Mouse (Mus musculus) forebrain, embryonic 11.5 days (tissue): ENCODE measurements at regions not wholly inside any gene's neighbourhood (a gene's known extent, or its start where the extent isn't known, plus 50 kb on each side); places are given as distances from the start of the nearest gene placed in this dataset.

Experiments used
- ATAC-seq: fragments of 200-750 bp; cut with Nextera tagmentation; replicated peaks from 2 replicates; pipeline ENCODE4 v1.8.0; 2017; ENCODE audit warnings: moderate TSS enrichment; ENCODE audit not compliant: low FRiP score
- DNase-seq: peaks from one replicate; pipeline ENCODE4 v3.0.0-alpha.2; 2017; ENCODE audit warnings: low spot score
- H3K27ac ChIP-seq: fragments of 300-500 bp; sonication (generic); 2 replicates; pipeline ENCODE4 v1.5.1; 2014; ENCODE audit warnings: low read depth, low read length
- H3K27me3 ChIP-seq: fragments of 300-500 bp; sonication (generic); 2 replicates; pipeline ENCODE4 v1.6.1; 2014; ENCODE audit warnings: mild to moderate bottlenecking, low read length, mixed read lengths; ENCODE audit not compliant: control insufficient read depth, insufficient read depth
- H3K36me3 ChIP-seq: fragments of 300-500 bp; sonication (generic); 2 replicates; pipeline ENCODE4 v1.6.1; 2014; ENCODE audit warnings: mild to moderate bottlenecking, low read length, moderate library complexity, mixed read lengths; ENCODE audit not compliant: control insufficient read depth, insufficient read depth
- H3K4me1 ChIP-seq: fragments of 300-500 bp; sonication (generic); replicated peaks from 2 replicates; pipeline ENCODE4 v1.6.1; 2014; ENCODE audit warnings: low read length, mixed read lengths; ENCODE audit not compliant: control insufficient read depth, insufficient read depth
- H3K4me2 ChIP-seq: fragments of 300-500 bp; sonication (generic); 2 replicates; pipeline ENCODE4 v1.6.1; 2014; ENCODE audit warnings: low read depth, mild to moderate bottlenecking, low read length, moderate library complexity, mixed read lengths; ENCODE audit not compliant: severe bottlenecking
- H3K4me3 ChIP-seq: fragments of 300-500 bp; sonication (generic); 2 replicates; pipeline ENCODE4 v1.5.1; 2014; ENCODE audit warnings: low read depth, low read length
- H3K9ac ChIP-seq: fragments of 300-500 bp; sonication (generic); 2 replicates; pipeline ENCODE4 v1.6.1; 2014; ENCODE audit warnings: low read length
- H3K9me3 ChIP-seq: fragments of 300-500 bp; sonication (generic); 2 replicates; pipeline ENCODE4 v1.6.1; 2016; ENCODE audit warnings: low read length, mixed read lengths; ENCODE audit not compliant: control insufficient read depth
- WGBS: fragments of 180-500 bp; shearing (Covaris S2); extraction: QIAGEN DNeasy Blood & Tissue Kit; methylation state at CpG from one replicate; pipeline ENCODE4 v1.1.7; 2014; 5-methylcytosine and 5-hydroxymethylcytosine counted together

GRCm38 (mm10) chr1:69429632-69430031 is 257.4 kb downstream of the Ikzf2 start:
- Histone ChIP-seq H3K27me3 (no peaks in the 10 kb centered on the region), H3K4me2 (no peak overlapping the region), H3K9ac (no peak overlapping the region), H3K27ac (no peak overlapping the region), H3K36me3 (no peaks in the 10 kb centered on the region), H3K9me3 (no peaks in the 10 kb centered on the region), H3K4me3 (no peak overlapping the region), H3K4me1 (no peaks in the 10 kb centered on the region; the same call in 1 of the 2 replicates)
- WGBS, result 43% methylated on average over 5 of the region's 5 CpGs
- DNase-seq, result no peak
- ATAC-seq, result 0 out of 2 replicates have a peak, but pooled peaks have one; percentile 21

DNA sequence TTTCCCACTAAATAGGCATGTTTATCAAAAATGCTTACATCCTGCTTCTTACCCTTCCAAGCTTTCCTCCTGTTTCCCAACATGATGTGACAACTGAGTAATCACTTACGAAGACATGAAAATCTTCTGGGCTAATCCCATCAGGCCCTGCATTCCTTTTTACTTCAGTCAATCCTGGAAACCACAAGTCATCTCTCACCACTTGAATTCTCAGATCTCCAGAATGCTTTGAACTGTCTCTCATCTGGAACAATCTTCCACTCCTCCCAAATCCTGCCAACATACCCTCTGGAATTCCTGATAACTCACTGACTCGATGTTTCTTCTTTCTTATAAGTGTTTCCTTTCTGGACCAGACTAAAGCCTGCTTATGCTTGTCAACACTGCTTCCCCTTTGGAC is 289.4 kb downstream of the Ikzf2 start:
- WGBS, result 88% methylated on average over 2 of the region's 2 CpGs
- Histone ChIP-seq H3K36me3 (no peaks in the 10 kb centered on the region), H3K4me1 (no peaks in the 10 kb centered on the region), H3K27me3 (no peaks in the 10 kb centered on the region), H3K4me3 (no peak overlapping the region), H3K9me3 (peaks cover 6% of the 10 kb centered on the region), H3K9ac (no peak overlapping the region), H3K27ac (no peak overlapping the region), H3K4me2 (no peak overlapping the region)
- ATAC-seq, result no peak
- DNase-seq, result no peak

GRCm38 (mm10) chr1:69382374-69382773 is 274.5 kb upstream of the Erbb4 start:
- H3K4me2 ChIP-seq, result no peak overlapping the region
- no peak overlapping the region for H3K9ac ChIP-seq
- 91% methylated on average over 1 of the region's 1 CpGs for WGBS
- DNase-seq (no peak), ATAC-seq (no peak)
- H3K9me3 ChIP-seq, result peaks cover 1% of the 10 kb centered on the region; the same call in 1 of the 2 replicates
- H3K27ac ChIP-seq, result no peak overlapping the region
- no peaks in the 10 kb centered on the region for H3K4me1 ChIP-seq
- no peaks in the 10 kb centered on the region for H3K27me3 ChIP-seq
- no peak overlapping the region for H3K4me3 ChIP-seq
- no peaks in the 10 kb centered on the region for H3K36me3 ChIP-seq

- Histone ChIP-seq H3K27ac (no peak overlapping the region), H3K4me2 (no peak overlapping the region), H3K9ac (no peak overlapping the region), H3K36me3 (no peaks in the 10 kb centered on the region), H3K9me3 (peaks cover 7% of the 10 kb centered on the region; the same call in 1 of the 2 replicates), H3K4me3 (no peak overlapping the region), H3K4me1 (no peaks in the 10 kb centered on the region), H3K27me3 (no peaks in the 10 kb centered on the region)
- DNase-seq (no peak), ATAC-seq (no peak)
- 89% methylated on average over 7 of the region's 7 CpGs for WGBS
Measured at GRCm38 (mm10) chr1:69379741-69380140, 271.9 kb upstream of the Erbb4 start.

- no peaks in the 10 kb centered on the region for H3K4me1 ChIP-seq
- no peak overlapping the region for H3K4me3 ChIP-seq
- H3K9me3 ChIP-seq, result peaks cover 7% of the 10 kb centered on the region; the same call in 1 of the 2 replicates
- no peaks in the 10 kb centered on the region for H3K36me3 ChIP-seq
- no peak overlapping the region for H3K9ac ChIP-seq
- H3K4me2 ChIP-seq, result no peak overlapping the region
- DNase-seq (no peak), ATAC-seq (no peak)
- H3K27me3 ChIP-seq, result no peaks in the 10 kb centered on the region
- WGBS, result 95% methylated on average over 46 of the region's 46 CpGs
- H3K27ac ChIP-seq, result no peak overlapping the region
Measured at GRCm38 (mm10) chr1:69376923-69377706, 269.3 kb upstream of the Erbb4 start.

- Histone ChIP-seq H3K9ac (no peak overlapping the region), H3K9me3 (peaks cover 7% of the 10 kb centered on the region; the same call in 1 of the 2 replicates), H3K4me2 (no peak overlapping the region), H3K27me3 (no peaks in the 10 kb centered on the region), H3K36me3 (no peaks in the 10 kb centered on the region), H3K27ac (no peak overlapping the region), H3K4me1 (no peaks in the 10 kb centered on the region), H3K4me3 (no peak overlapping the region)
- no peak for DNase-seq
- 61% methylated on average over 1 of the region's 1 CpGs for WGBS
- no peak for ATAC-seq
Measured at GRCm38 (mm10) chr1:69375246-69375645, 267.4 kb upstream of the Erbb4 start.

DNA sequence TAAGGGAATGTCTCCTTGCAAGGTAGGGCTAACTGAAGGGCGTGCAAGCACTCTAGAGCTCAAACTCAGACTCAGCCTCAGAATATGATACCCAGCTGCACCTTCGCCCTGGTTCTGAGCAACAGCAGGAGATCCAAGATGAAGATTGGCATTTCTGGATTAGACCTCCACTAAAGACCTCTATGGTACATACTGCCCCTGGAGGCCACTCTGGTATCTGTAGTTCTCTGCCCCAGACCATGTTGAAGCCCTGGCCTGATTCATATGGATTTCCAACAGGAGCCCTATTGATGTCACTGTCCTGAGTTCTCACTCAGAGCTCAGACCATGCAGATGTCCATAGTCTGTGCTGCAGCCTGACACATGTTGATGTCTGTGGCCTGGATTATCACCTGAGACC is 262.2 kb upstream of the Erbb4 start:
- no peaks in the 10 kb centered on the region for H3K27me3 ChIP-seq
- H3K4me2 ChIP-seq, result no peak overlapping the region
- H3K9me3 ChIP-seq, result no peaks in the 10 kb centered on the region
- 87% methylated on average over 2 of the region's 2 CpGs for WGBS
- H3K36me3 ChIP-seq, result no peaks in the 10 kb centered on the region
- DNase-seq, result no peak
- no peak overlapping the region for H3K27ac ChIP-seq
- H3K9ac ChIP-seq, result no peak overlapping the region
- no peaks in the 10 kb centered on the region for H3K4me1 ChIP-seq
- ATAC-seq, result no peak
- H3K4me3 ChIP-seq, result no peak overlapping the region

DNA sequence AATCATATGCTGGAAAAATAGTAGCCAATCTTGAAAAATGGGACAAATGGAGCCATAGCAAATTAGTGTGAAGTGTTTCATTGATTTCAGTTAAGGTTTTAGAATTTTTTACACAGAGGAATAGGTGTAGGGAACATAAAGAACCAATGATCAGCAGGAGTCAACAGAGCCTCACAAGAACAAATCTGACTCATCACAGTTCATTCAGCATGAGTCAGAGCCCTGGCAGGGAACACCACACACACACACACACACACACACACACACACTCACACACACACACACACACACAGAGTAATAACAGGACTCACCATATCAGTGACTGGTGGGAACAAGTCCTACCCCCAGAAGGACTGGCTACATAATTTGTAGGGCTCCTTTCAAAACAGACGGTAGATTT is 259.7 kb upstream of the Erbb4 start:
- H3K27ac ChIP-seq, result no peak overlapping the region
- H3K4me3 ChIP-seq, result no peak overlapping the region
- no peaks in the 10 kb centered on the region for H3K9me3 ChIP-seq
- WGBS, result 88% methylated on average over 1 of the region's 1 CpGs
- no peaks in the 10 kb centered on the region for H3K36me3 ChIP-seq
- no peak overlapping the region for H3K4me2 ChIP-seq
- DNase-seq (no peak), ATAC-seq (no peak)
- H3K27me3 ChIP-seq, result no peaks in the 10 kb centered on the region
- no peaks in the 10 kb centered on the region for H3K4me1 ChIP-seq
- no peak overlapping the region for H3K9ac ChIP-seq

DNA sequence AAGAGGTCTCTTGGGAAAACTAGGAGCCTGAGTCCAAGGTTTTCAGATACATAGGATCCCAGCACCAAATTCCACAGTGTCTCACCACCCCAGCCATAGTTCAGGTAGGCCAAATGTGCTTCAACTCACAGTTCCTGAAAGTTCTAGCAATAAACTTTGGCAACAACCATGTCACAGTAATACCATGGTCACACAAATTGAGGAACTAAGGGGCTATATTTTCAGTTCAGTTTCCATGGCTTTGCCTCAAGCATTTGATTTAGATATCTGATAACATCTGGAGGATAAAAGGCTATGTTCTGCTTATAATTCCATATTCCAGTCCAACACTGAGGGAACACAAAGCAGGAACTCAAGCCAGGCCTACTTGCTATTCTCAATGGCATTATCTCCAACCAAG is 256.2 kb upstream of the Erbb4 start:
- ATAC-seq, result no peak
- no peak overlapping the region for H3K4me2 ChIP-seq

More for the DNA sequence above, 256.2 kb upstream of the Erbb4 start:
- no peaks in the 10 kb centered on the region for H3K9me3 ChIP-seq
- H3K4me3 ChIP-seq, result no peak overlapping the region
- H3K27me3 ChIP-seq, result no peaks in the 10 kb centered on the region
- DNase-seq, result no peak
- H3K4me1 ChIP-seq, result no peaks in the 10 kb centered on the region
- no peak overlapping the region for H3K9ac ChIP-seq
- no peak overlapping the region for H3K27ac ChIP-seq
- no peaks in the 10 kb centered on the region for H3K36me3 ChIP-seq
